Mouse (Mus musculus) frontal cortex, postnatal 14 days (tissue): ENCODE results near the gene Scnn1b.

Source experiments
- DNase-seq, 2 experiments: peaks; one replicate each; pipeline ENCODE4 v3.0.0; 2022; ENCODE audit warnings: low spot score in 2 of 2

The Scnn1b gene

GRCm38 (mm10) chr7:121966169-121966568 lies 101.3 kb downstream of the Scnn1b start:
- no peak for DNase-seq
